Mouse (Mus musculus): ENCODE measurements at regions not wholly inside any gene's neighbourhood (a gene's known extent, or its start where the extent isn't known, plus 50 kb on each side); places are given as distances from the start of the nearest gene placed in this dataset.

DNA sequence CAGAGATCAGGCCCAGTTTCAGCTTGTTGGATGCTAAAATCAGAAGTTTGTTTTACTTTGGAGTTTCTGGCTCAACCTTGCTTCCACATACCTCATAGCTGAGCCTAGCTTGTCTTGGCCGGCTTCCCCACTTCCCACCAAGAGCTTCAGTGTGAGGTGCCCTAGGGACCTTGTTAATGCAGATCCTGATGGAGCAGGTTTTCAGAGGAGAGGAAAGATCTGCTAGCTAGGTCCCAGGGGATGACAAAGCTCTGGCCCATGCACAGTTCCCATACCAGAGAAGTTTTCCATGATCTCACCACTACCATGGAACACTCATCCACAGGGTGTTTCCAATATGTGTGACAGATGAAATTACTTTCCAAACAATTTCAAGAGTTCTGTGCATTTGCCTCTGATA lies 131.9 kb upstream of the Stac start:
- no peak for DNase-seq

DNA sequence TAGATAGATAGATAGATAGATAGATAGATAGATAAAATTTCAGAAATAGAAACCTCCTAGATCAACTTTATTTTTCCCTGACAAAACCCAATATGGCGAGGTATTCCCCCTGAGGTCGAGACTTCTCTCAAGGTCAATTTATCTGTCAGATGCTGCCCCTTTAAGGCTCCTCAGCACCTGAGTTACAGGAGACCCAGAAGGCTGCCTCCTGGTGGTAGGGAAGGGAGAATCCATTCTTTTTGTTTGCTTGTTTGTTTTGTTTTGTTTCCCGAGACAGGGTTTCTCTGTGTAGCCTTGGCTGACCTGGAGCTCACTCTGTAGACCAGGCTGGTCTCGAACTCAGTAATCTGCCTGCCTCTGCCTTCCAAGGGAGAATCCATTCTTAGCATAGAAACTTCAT lies 127.3 kb upstream of the Stac start:
- no peak for DNase-seq

DNA sequence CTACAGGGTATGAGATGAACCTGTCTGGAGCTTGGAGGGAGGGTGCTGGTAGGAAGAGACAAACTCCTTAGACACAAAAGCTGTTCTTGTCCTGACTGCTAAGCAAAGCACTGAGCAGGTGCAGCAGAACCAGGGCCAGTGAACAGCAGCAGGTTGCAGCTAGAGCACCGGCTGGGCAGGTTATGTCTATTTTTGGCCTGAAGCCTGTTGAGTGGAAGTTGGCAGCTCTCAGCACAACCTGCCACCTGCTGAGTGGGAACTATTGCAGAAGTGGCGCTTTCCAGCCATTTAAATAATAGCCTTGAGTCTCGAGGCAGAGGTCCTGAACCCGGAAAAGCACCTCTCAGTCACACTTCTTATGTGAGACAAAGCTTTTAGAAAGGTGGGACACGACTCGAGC lies 114.8 kb upstream of the Stac start:
- peak; percentile 21 for DNase-seq

DNA sequence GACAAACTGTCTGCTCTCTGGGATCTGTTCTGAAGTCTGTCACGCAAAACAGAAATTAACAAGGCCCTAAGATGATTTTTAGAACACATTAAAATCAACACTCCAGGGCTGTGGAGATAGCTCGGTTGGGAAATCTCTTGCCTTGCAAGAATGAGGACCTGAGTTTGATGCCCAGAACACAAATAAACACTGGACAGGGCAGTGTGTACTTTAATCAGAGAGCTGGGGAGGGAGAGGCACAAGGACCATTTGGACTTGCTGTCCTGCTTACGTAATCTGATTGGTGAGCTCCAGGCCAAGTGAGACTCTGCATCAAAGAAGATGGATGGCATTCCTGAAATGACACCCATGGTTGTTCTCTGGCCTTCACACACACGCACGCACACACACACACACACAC lies 111.2 kb upstream of the Stac start:
- no peak for DNase-seq

DNA sequence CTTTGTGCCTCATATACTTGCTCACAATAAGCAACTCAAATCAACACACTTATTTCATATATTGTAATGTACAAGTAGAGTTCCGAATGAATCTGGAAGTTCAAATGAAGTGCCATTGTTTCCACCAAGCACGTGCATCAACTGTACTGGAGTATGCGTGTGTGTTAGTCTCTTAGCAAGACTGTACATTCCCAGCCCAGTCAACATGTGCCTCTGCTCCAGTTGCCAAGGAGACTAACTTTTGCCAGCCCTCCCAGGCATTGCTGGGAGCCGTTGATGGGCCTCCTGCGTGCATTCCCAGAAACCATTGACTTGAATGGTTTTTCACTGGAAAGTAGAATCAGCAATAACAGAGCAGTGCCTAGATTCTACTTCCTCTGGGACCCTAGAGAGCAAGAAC lies 110.7 kb upstream of the Stac start:
- DNase-seq = no peak

DNA sequence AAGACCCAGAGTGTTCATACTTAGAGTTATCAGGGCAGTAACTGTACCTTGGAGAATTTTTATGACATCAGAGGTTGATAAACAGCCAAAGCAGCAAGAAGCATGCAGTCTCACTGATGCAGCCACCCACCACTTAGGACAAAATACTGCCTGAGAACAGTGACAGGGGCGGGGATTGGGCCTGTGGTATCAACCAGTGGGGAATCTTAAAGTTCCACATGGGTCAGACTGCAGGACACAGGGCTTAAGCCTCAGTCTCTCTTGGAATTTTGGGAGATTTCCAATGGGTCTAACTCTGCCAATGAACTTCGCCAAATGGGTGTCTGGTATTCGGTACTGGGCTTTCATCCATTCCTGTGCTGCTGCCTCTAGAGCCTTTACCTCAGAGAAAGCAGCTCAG lies 88.8 kb upstream of the Stac start:
- no peak for DNase-seq

DNA sequence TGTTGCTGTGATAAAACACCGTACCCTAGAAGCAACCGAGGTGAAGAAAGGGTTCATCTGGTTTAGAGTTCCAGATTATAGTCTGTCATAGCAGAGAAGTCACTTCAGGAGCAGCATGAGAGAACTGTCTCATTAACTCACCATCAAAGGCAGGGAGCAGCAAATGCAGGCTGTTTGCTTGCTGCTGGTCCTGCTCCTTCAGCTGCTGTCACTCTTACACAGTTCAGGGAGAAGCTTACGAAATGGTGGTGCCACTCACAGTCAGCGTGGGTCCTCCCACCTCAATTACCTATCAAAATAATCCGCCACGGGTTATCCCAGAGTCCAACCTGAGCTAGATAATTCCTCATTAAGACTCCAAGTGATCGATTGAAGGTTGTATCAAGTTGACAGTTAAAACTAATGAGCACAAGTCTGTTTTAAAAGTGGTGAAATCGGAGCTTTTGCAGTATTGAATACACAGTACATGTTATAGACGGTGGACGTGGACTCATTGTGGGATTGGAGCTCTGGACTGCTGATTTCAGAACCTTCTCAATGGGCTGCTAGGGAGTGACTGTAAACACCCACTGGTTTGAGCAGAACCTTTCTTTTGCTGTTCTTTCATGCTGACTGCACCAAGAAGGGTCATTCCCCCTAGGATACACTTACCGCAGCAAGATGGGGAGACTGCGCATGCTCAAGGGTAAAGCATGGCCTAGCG lies 87.4 kb upstream of the Stac start:
- no peak for DNase-seq

DNA sequence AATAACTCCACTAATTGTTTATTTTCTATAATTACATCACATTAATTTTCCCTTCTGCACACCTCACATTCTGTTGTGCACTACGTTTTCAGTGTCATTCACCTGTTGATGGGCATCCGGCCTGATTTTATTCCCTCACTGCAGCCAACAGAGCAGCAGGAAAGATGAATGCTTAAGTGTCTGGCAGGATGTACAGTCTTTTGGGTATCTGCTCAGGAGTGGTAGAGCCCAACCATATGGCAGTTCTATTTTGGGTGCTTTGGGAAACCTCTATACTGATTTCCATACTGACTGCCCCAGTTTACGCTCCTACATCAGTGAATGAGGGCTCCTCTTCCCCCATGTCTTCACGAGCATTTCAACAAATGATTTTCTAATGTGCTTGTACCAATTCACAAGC lies 84.1 kb upstream of the Stac start:
- no peak for DNase-seq

DNA sequence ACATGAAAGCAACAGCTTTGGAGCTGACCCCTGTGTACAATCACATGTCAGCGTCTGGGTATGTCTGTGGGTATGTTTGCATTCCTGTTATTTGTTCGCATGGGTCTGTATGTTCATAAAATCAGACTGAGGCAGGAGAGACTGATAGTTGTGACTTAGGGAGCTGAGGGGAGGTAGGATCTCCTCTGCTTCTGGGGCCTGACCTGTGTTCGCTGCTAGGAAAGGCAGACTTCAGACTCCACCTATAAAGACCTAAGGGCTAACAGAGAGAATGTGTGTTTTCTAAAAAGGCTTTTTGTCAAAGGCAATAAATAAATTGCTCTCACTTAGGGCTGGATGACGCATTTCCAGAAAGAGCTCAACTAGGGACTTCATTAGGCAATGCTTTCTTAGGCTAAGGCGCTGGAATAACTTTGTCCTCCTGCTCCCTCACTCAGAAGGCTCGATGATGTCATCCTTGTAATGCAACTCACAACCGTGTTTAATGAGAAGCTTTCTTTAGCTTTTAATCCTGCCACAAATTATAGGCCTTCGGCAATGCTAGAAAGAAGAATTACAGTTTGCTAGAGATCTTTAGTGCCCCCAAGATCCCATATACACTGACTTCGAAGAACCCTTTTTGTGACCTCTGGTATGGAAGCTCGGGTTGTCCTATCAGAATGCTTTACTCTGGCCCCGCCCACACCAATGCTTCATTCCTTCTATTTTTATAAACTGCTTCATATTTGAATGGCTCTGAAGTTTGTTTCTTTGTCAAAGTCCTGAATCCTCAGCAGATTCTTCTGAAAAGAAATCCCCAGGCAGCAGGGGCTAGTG lies 72.7 kb upstream of the Stac start:
- DNase-seq = no peak

DNA sequence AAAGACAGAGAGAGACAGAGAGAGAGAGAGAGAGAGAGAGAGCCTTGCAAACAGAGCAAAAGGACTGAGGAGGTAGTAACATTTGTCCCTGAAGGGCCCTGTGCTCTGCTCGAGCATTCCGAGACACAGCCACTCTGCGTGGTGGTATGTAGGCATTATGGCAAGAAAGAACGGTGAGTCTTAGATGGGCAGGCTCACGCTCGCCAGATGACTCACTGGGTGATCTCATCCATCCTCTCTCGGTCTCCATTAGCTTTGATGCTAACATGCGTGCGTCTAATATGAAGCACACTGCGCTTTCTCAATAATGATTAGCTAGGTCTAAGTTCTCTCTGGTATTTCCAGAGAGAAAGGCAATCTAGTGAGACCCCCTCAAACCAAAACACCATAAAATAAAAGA lies 65.1 kb upstream of the Stac start:
- no peak for DNase-seq

DNA sequence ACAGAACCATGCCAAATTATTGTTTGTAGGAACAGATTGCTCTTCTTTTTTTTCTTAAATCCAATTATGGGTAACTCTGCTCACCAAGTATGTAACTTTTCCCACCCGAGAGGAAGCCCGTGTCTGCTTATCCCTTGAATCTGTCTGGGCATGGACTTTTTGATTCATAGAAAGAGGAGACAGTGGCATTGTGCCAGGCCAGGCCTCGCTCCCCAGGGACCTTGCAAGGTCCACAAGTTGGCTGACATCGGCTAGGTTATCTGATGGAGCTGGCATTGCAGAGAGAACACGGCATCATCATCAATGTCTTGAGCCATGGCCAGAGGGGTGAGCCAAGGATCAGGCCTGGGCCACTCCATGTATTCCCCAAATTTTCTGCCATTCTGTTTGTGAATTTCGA lies 56.0 kb upstream of the Stac start:
- no peak for DNase-seq

DNA sequence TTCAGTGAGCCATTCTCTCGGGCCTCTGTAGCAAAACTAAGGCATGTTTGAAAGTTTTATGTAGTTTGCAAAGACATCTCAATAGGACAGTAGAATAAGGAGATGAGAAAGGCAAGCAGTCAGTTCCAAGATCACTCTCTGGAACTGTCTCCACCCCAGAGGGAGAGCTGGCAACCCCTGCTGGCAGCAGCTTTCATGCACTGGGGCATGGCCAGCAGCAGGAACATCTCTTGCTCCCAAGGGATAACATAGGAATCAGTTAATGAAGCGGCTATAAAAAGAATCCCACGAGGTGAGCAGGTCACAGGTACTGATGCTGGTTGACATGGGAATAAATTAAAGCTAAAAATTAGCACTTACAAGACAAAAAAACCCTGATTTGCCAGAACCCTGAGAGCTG lies 55.1 kb upstream of the Stac start:
- DNase-seq = no peak

Measured in lung, postnatal 36 days (tissue).